Mouse (Mus musculus): ENCODE measurements around the gene Nbeal2. TPM values are rescaled to one million over a fixed set of nuclear protein-coding genes. Genes with fewer than 3 reads are reported as not detected.
A peak's percentile ranks its signal among the peaks of the same experiment; 100 is the strongest.

The Nbeal2 gene
- polyA plus RNA-seq, 1 experiment from 2014 or later = 19.1 TPM

DNA sequence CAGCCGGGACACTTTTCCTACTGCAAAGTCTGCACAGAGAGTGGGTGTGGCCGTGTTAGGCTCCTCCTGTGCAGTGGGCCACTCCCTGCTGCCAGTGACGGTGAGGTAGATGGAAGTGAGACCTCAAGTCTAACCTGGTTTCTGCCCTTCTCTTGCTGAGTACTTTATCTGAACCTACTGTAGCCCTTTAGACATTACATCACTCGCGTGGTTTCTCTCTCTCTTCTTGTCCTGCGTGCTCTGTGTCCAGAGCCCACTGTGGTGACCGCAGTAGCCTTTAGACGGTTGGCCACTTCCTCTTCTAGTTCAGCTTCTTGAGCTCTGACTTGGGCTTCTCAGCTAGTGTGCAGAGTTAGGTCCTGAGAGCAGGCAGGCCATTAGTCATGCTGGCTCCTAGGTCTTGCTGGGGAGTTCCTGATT, 22.5 kb upstream of the Nbeal2 start:
- DNase-seq (ENCODE audit: low spot score) = peak; percentile 9

DNA sequence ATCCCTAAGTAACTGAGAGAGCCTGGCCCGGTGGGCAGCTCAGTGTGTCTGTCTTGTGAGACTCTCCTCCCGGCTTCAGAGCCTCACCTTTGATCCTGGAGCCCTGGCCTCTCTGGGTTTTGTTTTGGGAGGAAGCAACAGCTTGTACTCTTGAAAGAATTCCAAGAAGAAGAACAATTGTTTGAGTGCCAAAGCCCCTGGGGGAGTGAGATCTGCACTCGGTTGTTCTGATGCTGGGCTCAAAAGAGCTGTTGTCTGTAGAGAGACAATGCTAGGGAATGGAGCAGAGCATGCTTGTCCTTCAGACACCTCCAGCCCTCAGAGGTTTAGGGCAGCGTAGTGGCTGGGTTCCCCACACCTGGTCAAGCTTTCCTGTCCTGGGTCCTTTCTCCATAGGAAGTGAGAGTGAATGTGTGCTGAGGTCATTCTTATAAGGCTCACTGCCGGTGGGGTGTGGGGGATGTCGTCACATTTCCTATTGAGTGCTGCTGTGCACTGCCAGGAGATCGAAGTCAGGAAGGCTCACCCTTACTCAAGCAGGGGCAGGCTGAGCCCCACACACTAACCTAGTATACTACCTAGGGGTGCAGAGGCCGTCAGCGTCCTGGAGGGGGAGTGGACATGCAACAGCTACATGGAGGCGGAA, 19.3 kb upstream of the Nbeal2 start:
- DNase-seq (ENCODE audit: low spot score) = no peak

DNA sequence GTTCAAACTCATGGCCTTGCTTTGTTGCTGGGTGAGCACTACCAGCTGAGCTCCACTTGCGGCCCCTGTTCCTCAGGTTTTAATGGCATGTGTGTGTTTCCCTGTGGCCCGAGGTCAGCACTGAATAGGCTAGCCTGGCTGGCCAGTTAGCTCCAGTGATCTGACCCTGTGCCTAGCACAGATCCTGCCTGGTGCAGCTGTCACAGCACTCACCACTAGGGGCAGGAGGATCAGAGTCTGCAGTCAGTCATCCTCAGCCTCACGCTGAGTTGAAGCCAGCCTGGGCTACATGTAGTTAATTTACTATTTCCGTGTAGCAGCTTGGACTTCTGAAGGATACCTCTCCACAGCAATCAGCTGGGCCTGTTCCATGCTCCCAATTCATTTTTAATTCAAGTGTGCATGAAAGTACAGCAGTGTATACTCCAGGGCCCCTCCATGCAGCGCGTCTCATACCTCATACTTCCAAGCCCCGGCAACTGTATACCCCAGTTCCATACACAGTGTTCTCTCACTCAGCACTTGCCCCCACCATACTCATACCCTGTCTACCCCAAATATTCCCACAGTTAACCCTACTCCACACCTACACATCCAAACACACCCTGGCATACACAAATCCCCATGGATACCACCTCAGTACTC, 18.6 kb upstream of the Nbeal2 start:
- peak; percentile 43 for DNase-seq (ENCODE audit: low spot score)

GRCm38 (mm10) chr9:110669785-110670184, 15.8 kb upstream of the Nbeal2 start:
- no peak for DNase-seq (ENCODE audit: low spot score)

DNA sequence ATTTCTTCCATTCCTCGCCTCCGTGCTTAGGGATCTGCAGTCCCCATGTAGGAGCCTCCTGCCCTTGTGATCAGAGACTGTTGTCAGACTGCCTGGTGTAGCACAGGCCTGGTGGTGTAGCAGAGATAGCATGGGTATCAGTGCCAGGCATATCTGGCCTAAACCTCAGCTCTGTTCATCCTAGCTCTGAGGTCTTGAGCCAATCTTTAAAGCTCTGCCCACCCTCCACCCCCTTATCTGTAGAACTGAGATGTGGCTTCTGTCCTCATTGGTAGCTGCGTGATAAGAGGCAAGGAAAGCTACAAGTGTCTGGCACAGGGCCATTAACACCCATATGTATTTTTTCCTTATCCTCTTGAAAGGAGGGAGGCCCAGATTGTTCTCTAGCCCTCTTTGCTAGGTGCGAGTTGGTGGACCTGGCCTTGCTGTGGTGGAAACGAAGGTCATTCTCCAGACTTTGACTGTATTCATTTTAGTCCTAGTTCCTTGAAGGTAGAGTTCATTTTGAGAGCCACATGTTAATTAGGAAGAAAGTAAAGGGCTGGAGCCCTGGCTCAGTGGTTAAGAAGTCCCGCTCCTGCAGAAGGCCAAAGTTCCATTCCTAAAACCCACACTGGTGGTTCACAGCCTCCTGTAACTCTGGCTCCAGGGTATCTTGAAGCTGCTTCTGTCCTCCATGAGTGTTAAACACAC, 14.8 kb upstream of the Nbeal2 start:
- no peak for DNase-seq (ENCODE audit: low spot score)

- DNase-seq (ENCODE audit: low spot score) = peak; percentile 27
Measured at GRCm38 (mm10) chr9:110667219-110667836, 13.4 kb upstream of the Nbeal2 start.

- peak; percentile 27 for DNase-seq (ENCODE audit: low spot score)
Measured at GRCm38 (mm10) chr9:110666374-110666773, 12.4 kb upstream of the Nbeal2 start.

GRCm38 (mm10) chr9:110665912-110666311, 12.0 kb upstream of the Nbeal2 start:
- DNase-seq (ENCODE audit: low spot score) = peak; percentile 35

GRCm38 (mm10) chr9:110662844-110663243, 8.9 kb upstream of the Nbeal2 start:
- DNase-seq (ENCODE audit: low spot score) = no peak

DNA sequence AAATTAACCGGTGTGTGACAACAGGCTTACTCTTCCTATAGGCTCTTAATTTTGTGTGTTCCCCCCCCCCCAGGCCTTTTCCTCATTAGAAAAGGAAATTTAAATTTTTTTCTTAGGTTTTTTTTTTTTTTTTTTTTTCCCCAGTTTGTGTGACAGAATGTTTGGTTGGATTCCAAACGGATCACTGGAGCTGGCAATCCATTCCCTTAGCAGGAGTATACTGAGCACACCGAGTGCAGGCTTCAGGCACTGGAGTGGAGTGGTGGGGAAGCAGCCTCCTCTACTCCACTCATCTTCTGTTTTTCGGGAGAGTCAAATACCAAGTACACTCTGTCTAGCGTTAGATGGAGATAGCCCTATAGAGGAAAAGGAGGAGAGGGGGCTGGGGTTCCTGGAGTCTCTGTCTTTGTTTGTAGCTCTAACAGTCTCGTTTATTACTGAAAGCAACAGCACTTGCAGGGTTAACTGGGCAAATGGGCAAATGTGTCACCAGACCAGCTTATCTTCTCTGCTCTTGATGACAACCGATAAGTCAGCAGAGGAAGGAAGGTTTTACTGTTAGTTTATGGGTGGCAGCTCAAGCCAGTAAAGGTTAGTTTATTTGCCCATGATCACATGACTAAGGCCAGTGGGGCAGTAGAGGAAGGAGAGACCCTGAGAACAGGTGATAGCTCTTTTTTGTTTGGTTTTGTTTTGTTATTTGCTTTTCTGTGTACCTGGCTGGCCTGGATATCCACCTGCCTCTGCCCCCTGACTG, 7.1 kb upstream of the Nbeal2 start:
- no peak for DNase-seq (ENCODE audit: low spot score)

DNA sequence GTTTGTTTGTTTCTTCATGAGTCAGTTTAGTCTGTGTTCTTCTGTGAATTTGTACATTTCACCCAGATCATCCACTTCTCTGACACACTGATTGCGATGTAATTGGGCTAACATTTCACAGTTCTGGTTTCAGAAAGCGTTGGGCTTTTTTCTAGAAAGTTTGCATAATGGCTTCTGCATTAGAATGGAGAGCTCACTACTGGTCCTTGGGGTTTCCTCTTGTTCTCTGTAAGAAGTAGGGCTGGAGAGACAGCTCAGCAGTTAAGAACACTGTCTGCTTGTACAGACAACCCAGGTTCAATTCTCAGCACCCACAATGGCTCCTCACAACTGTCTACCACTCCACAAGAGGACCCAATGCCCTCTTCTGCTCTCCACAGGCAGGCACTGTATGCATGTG, 6.2 kb upstream of the Nbeal2 start:
- no peak for DNase-seq (ENCODE audit: low spot score)

GRCm38 (mm10) chr9:110659521-110659920, 5.6 kb upstream of the Nbeal2 start:
- DNase-seq (ENCODE audit: low spot score) = no peak

- DNase-seq (ENCODE audit: low spot score) = peak; percentile 55
Measured at GRCm38 (mm10) chr9:110657474-110658078, 3.6 kb upstream of the Nbeal2 start.

GRCm38 (mm10) chr9:110656249-110657221, 2.6 kb upstream of the Nbeal2 start, which contains the start of gene Ccdc12:
Ccdc12 (plus strand) TSS chr9:110656503.
- DNase-seq (ENCODE audit: low spot score) = peak; percentile 97

DNA sequence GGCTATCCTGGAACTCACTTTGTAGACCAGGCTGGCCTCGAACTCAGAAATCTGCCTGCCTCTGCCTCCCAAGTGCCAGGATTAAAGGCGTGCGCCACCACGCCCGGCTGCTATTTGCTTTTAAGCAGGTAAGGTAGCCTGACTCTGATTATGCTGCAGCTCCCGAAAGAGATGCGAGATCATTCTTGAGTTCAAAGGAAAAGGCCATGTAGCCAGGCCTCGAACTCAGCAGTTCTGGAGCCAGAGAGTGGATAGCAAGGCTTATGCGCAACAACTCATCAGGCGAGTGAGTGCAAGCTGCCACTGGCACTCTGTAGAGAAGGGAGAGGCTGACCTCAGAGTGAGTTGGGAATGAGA, 1.7 kb upstream of the Nbeal2 start:
- DNase-seq (ENCODE audit: low spot score) = no peak

DNA sequence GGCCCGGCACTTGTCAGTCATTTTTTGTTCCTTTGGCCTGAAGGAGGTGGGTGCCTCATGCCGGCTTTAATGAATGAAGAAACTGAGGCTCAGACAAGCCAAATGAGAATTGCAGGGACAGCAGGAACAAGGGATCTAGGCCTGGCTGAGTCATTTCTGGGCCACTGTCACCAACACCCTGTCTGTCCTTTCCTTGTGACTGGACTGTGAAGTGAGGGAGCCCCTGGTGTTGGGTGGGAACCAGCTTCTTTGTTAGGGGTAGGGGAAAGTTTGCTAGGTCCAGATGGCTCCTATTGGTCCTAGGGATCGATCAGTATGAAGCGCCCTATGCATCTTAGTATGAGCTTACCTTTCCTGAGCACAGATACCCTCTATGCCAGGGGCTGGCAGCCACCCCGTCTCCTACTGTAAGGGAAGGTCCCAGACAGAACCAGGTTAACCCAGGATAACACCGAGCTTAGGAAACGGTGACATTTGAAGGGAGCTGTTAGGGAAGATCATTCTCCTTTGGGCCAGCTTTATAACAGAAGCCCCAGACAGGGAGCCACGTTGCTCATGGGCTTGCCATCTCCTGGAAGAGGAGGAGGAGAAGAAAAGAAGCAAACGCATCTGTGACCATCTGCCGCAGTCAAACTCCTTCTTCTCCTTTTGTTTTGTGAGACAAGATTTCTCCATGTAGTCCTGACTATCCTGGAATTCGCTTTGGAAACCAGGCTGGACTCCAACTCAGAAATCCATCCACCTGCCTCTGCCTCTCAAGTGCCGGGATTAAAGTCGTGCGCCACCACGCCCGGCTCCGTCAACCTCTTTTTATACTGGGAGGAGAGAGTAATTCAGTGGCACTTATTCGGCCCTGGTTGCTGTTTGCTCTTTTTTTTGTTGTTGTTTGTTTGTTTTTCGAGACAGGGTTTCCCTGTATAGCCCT, 1.0 kb upstream of the Nbeal2 start:
- DNase-seq (ENCODE audit: low spot score) = no peak

- DNase-seq (ENCODE audit: low spot score) = no peak
Measured at GRCm38 (mm10) chr9:110652963-110653654, 852 bp downstream of the Nbeal2 start.
